Mouse (Mus musculus): Measurements from ENCODE around the gene Rrnad1. TPM values are rescaled to one million over a fixed set of nuclear protein-coding genes. Genes with fewer than 3 reads are reported as not detected.

Gene Rrnad1
- polyA plus RNA-seq, 1 experiment: 17.3 TPM

GRCm38 (mm10) chr3:87918551-87918950 is 12.0 kb downstream of the Rrnad1 start:
- 92% methylated on average over 1 of the region's 1 CpGs for WGBS
- H3K4me3 ChIP-seq (ENCODE audit: low read depth, low read length): no peak overlapping the region

GRCm38 (mm10) chr3:87916990-87917389 is 13.5 kb downstream of the Rrnad1 start:
- TF ChIP-seq CTCF (IDR thresholded peaks at IDR 0.05; ENCODE audit: extremely low read depth, insufficient read length, insufficient replicate concordance, low read depth, low read length): no peak
- TF ChIP-seq POLR2A (IDR thresholded peaks at IDR 0.05; ENCODE audit: low read depth, low read length): no peak
- H3K27me3 ChIP-seq (ENCODE audit: control insufficient read depth, insufficient read depth, low read length): no peaks in the 10 kb centered on the region
- H3K4me1 ChIP-seq (ENCODE audit: control insufficient read depth, insufficient read depth, insufficient read length, low read length): no peaks in the 10 kb centered on the region; the same call in 1 of the 2 replicates
- H3K4me3 ChIP-seq (ENCODE audit: low read depth, low read length): no peak overlapping the region
- H3K27ac ChIP-seq (ENCODE audit: insufficient read depth, low read depth, low read length): no peak overlapping the region
- H3K36me3 ChIP-seq (ENCODE audit: control insufficient read depth, insufficient read depth, low read length): peaks cover 33% of the 10 kb centered on the region
- 84% methylated on average over 1 of the region's 1 CpGs for WGBS

More at GRCm38 (mm10) chr3:87918551-87918950, 12.0 kb downstream of the Rrnad1 start:
- Histone ChIP-seq H3K27ac (ENCODE audit: insufficient read depth, low read depth, low read length) (no peak overlapping the region), H3K36me3 (ENCODE audit: control insufficient read depth, insufficient read depth, low read length) (peaks cover 42% of the 10 kb centered on the region), H3K4me1 (ENCODE audit: control insufficient read depth, insufficient read depth, insufficient read length, low read length) (no peaks in the 10 kb centered on the region; the same call in 1 of the 2 replicates), H3K27me3 (ENCODE audit: control insufficient read depth, insufficient read depth, low read length) (no peaks in the 10 kb centered on the region)
- no peak for TF ChIP-seq POLR2A (IDR thresholded peaks at IDR 0.05; ENCODE audit: low read depth, low read length)
- no peak for TF ChIP-seq CTCF (IDR thresholded peaks at IDR 0.05; ENCODE audit: extremely low read depth, insufficient read length, insufficient replicate concordance, low read depth, low read length)

GRCm38 (mm10) chr3:87913891-87914290 is 16.6 kb downstream of the Rrnad1 start:
- TF ChIP-seq POLR2A (IDR thresholded peaks at IDR 0.05; ENCODE audit: low read depth, low read length) (no peak), CTCF (IDR thresholded peaks at IDR 0.05; ENCODE audit: extremely low read depth, insufficient read length, insufficient replicate concordance, low read depth, low read length) (no peak)
- Histone ChIP-seq H3K4me3 (ENCODE audit: low read depth, low read length) (no peak overlapping the region), H3K27ac (ENCODE audit: insufficient read depth, low read depth, low read length) (no peak overlapping the region), H3K27me3 (ENCODE audit: control insufficient read depth, insufficient read depth, low read length) (no peaks in the 10 kb centered on the region), H3K4me1 (ENCODE audit: control insufficient read depth, insufficient read depth, insufficient read length, low read length) (peaks cover 13% of the 10 kb centered on the region), H3K36me3 (ENCODE audit: control insufficient read depth, insufficient read depth, low read length) (peaks cover 29% of the 10 kb centered on the region)
- whole genome bisulfite sequencing: 93% methylated on average over 10 of the region's 10 CpGs

GRCm38 (mm10) chr3:87913491-87913890 is 17.0 kb downstream of the Rrnad1 start:
- Histone ChIP-seq H3K4me3 (ENCODE audit: low read depth, low read length) (no peak overlapping the region), H3K27ac (ENCODE audit: insufficient read depth, low read depth, low read length) (no peak overlapping the region), H3K27me3 (ENCODE audit: control insufficient read depth, insufficient read depth, low read length) (no peaks in the 10 kb centered on the region), H3K36me3 (ENCODE audit: control insufficient read depth, insufficient read depth, low read length) (peaks cover 29% of the 10 kb centered on the region), H3K4me1 (ENCODE audit: control insufficient read depth, insufficient read depth, insufficient read length, low read length) (peaks cover 15% of the 10 kb centered on the region)
- TF ChIP-seq POLR2A (IDR thresholded peaks at IDR 0.05; ENCODE audit: low read depth, low read length): no peak
- TF ChIP-seq CTCF (IDR thresholded peaks at IDR 0.05; ENCODE audit: extremely low read depth, insufficient read length, insufficient replicate concordance, low read depth, low read length): no peak
- WGBS: 80% methylated on average over 7 of the region's 7 CpGs

- WGBS: 8% methylated on average over 12 of the region's 12 CpGs
- H3K27me3 ChIP-seq (ENCODE audit: control insufficient read depth, insufficient read depth, low read length): no peaks in the 10 kb centered on the region
- TF ChIP-seq CTCF (IDR thresholded peaks at IDR 0.05; ENCODE audit: extremely low read depth, insufficient read length, insufficient replicate concordance, low read depth, low read length) (no peak), POLR2A (IDR thresholded peaks at IDR 0.05; ENCODE audit: low read depth, low read length) (0 out of 2 replicates have a peak, but pooled peaks have one; percentile 20)
- H3K4me1 ChIP-seq (ENCODE audit: control insufficient read depth, insufficient read depth, insufficient read length, low read length): peaks cover 23% of the 10 kb centered on the region
- H3K4me3 ChIP-seq (ENCODE audit: low read depth, low read length): peak overlapping the region; percentile 73
- H3K27ac ChIP-seq (ENCODE audit: insufficient read depth, low read depth, low read length): peak overlapping the region; percentile 99
- H3K36me3 ChIP-seq (ENCODE audit: control insufficient read depth, insufficient read depth, low read length): peaks cover 20% of the 10 kb centered on the region
Observed at GRCm38 (mm10) chr3:87910573-87911141, 19.9 kb downstream of the Rrnad1 start.

- no peak overlapping the region for H3K4me3 ChIP-seq (ENCODE audit: low read depth, low read length)
Observed at GRCm38 (mm10) chr3:87909874-87910273, 20.6 kb downstream of the Rrnad1 start.

GRCm38 (mm10) chr3:87909381-87909780 is 21.1 kb downstream of the Rrnad1 start:
- 86% methylated on average over 2 of the region's 2 CpGs for WGBS
- no peak overlapping the region for H3K4me3 ChIP-seq (ENCODE audit: low read depth, low read length)
- TF ChIP-seq POLR2A (IDR thresholded peaks at IDR 0.05; ENCODE audit: low read depth, low read length) (no peak), CTCF (IDR thresholded peaks at IDR 0.05; ENCODE audit: extremely low read depth, insufficient read length, insufficient replicate concordance, low read depth, low read length) (no peak)
- H3K4me1 ChIP-seq (ENCODE audit: control insufficient read depth, insufficient read depth, insufficient read length, low read length): peaks cover 23% of the 10 kb centered on the region
- H3K27ac ChIP-seq (ENCODE audit: insufficient read depth, low read depth, low read length): peak overlapping the region; percentile 69
- no peaks in the 10 kb centered on the region for H3K27me3 ChIP-seq (ENCODE audit: control insufficient read depth, insufficient read depth, low read length)
- H3K36me3 ChIP-seq (ENCODE audit: control insufficient read depth, insufficient read depth, low read length): peaks cover 11% of the 10 kb centered on the region

More at GRCm38 (mm10) chr3:87909874-87910273, 20.6 kb downstream of the Rrnad1 start:
- WGBS: 11% methylated on average over 4 of the region's 4 CpGs
- no peak for TF ChIP-seq CTCF (IDR thresholded peaks at IDR 0.05; ENCODE audit: extremely low read depth, insufficient read length, insufficient replicate concordance, low read depth, low read length)
- no peak for TF ChIP-seq POLR2A (IDR thresholded peaks at IDR 0.05; ENCODE audit: low read depth, low read length)
- H3K4me1 ChIP-seq (ENCODE audit: control insufficient read depth, insufficient read depth, insufficient read length, low read length): peaks cover 23% of the 10 kb centered on the region
- H3K27ac ChIP-seq (ENCODE audit: insufficient read depth, low read depth, low read length): peak overlapping the region; percentile 69
- H3K27me3 ChIP-seq (ENCODE audit: control insufficient read depth, insufficient read depth, low read length): no peaks in the 10 kb centered on the region
- H3K36me3 ChIP-seq (ENCODE audit: control insufficient read depth, insufficient read depth, low read length): peaks cover 16% of the 10 kb centered on the region
